Mouse (Mus musculus): ENCODE results near the gene Dhrs7c. TPM values are rescaled to one million over a fixed set of nuclear protein-coding genes. Genes with fewer than 3 reads are reported as not detected.

Dhrs7c gene
- polyA plus RNA-seq, 1 experiment from 2014 or later: not detected

DNA sequence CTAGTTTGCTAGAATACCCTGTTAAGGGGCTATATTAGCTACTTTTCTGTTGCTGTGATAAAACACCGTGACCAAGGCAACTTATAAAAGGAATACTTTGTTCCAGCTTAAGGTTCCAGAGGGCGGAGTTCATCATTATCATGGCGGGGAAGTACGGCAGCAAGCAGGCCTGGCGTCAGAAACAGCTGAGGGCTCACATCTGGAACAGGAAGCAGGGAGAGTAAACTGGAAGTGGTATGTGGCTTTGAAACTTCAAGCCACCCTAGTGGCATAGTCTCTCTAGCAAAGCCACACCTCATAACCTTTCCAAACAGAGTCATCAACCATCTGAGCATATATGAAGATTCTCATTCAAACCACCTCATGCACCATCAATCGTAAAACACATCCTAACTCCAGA, 31.5 kb downstream of the Dhrs7c start:
- no peak for ATAC-seq
- H3K4me3 ChIP-seq (ENCODE audit: low read length): no peak overlapping the region
- H3K9me3 ChIP-seq (ENCODE audit: control insufficient read depth, low read length): no peaks in the 10 kb centered on the region
- no peaks in the 10 kb centered on the region for H3K27me3 ChIP-seq (replicated peaks; ENCODE audit: control insufficient read depth, insufficient read depth, low read length)
- 77% methylated on average over 6 of the region's 6 CpGs for WGBS
- no peak overlapping the region for H3K9ac ChIP-seq (ENCODE audit: low read depth, low read length)
- no peak overlapping the region for H3K4me2 ChIP-seq (ENCODE audit: low read length)
- no peaks in the 10 kb centered on the region for H3K4me1 ChIP-seq (ENCODE audit: control insufficient read depth, insufficient read depth, low read depth, low read length)
- H3K27ac ChIP-seq (ENCODE audit: low read depth, low read length): no peak overlapping the region
- no peaks in the 10 kb centered on the region for H3K36me3 ChIP-seq (ENCODE audit: control insufficient read depth, insufficient read depth, low read length)

DNA sequence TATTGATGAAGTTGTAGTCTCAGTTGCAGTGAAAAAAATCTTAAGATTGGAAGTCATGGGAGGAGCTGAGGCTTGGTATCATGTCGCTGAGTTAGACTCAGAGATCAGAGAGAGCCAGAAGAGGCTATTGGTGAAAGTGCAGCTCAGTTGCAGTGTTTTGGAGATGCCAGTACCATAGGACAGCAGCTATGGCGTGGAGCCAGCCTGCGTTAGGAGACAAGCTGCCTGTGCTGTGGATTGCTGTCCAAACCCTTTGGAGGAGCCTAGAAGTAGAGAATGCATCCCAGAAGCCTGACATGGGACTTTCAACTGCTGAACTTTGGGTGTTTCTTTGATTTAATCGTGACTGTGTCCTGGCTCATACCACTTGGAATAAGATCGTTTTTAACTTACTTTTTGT, 33.8 kb downstream of the Dhrs7c start:
- Histone ChIP-seq H3K9ac (ENCODE audit: low read depth, low read length) (no peak overlapping the region), H3K36me3 (ENCODE audit: control insufficient read depth, insufficient read depth, low read length) (no peaks in the 10 kb centered on the region), H3K27ac (ENCODE audit: low read depth, low read length) (no peak overlapping the region), H3K4me1 (ENCODE audit: control insufficient read depth, insufficient read depth, low read depth, low read length) (no peaks in the 10 kb centered on the region), H3K27me3 (replicated peaks; ENCODE audit: control insufficient read depth, insufficient read depth, low read length) (no peaks in the 10 kb centered on the region), H3K9me3 (ENCODE audit: control insufficient read depth, low read length) (no peaks in the 10 kb centered on the region), H3K4me2 (ENCODE audit: low read length) (no peak overlapping the region), H3K4me3 (ENCODE audit: low read length) (no peak overlapping the region)
- ATAC-seq: no peak
- 79% methylated on average over 5 of the region's 5 CpGs for WGBS

DNA sequence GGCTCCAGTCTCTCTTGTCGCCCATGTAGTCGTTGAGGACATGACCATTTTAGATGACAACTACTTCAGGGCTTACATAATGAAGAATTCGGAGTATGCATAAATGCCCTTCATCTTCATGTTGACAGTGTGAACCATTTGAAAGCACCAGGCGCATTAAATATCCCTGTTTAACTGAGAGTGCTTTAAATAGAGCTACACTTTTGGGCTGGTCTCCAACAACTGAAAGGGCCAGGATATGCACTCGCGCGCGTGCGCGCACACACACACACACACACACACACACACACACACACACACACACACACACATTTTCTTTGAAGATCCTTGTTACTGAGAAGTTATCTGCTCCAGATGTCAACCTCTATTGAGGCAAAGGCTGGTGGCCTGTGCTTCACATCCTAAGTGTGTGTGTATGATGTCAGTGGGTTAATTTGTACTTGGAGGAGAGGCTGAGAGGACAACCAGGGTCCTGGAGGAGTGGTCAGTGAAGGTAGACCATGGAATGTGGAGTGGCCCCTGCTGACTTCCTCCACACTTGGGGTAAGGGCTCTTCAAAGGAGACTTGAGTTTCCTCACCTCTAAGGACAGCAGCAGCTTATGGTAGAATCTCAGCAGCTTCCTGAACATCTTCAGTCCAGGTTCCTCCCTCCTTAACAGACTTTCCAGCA, 37.6 kb downstream of the Dhrs7c start:
- no peaks in the 10 kb centered on the region for H3K4me1 ChIP-seq (ENCODE audit: control insufficient read depth, insufficient read depth, low read depth, low read length)
- no peak overlapping the region for H3K9ac ChIP-seq (ENCODE audit: low read depth, low read length)
- H3K27ac ChIP-seq (ENCODE audit: low read depth, low read length): no peak overlapping the region
- no peak overlapping the region for H3K4me2 ChIP-seq (ENCODE audit: low read length)
- no peaks in the 10 kb centered on the region for H3K36me3 ChIP-seq (ENCODE audit: control insufficient read depth, insufficient read depth, low read length)
- no peak overlapping the region for H3K4me3 ChIP-seq (ENCODE audit: low read length)
- ATAC-seq: no peak
- no peaks in the 10 kb centered on the region for H3K27me3 ChIP-seq (replicated peaks; ENCODE audit: control insufficient read depth, insufficient read depth, low read length)
- WGBS: 95% methylated on average over 10 of the region's 10 CpGs
- no peaks in the 10 kb centered on the region for H3K9me3 ChIP-seq (ENCODE audit: control insufficient read depth, low read length)

DNA sequence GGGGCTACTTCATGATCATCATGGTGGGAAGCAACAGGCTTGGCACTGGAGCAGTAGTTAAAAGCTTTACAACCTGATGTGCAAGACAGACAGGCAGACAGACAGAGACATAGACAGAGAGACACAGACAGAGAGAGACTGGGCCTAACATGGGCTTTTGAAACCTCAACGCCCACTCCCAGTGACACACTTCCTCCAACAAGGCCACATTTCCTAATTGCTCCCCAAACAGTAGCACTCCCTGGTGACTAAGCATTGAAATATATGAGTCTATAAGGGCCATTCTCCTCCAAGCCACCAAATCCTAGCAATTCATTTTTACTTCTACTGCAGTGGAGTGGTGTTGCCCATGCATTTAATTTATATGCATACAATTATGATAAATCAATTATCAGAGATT, 41.8 kb downstream of the Dhrs7c start:
- Histone ChIP-seq H3K27ac (ENCODE audit: low read depth, low read length) (no peak overlapping the region), H3K4me1 (ENCODE audit: control insufficient read depth, insufficient read depth, low read depth, low read length) (no peaks in the 10 kb centered on the region), H3K36me3 (ENCODE audit: control insufficient read depth, insufficient read depth, low read length) (no peaks in the 10 kb centered on the region), H3K9ac (ENCODE audit: low read depth, low read length) (no peak overlapping the region), H3K27me3 (replicated peaks; ENCODE audit: control insufficient read depth, insufficient read depth, low read length) (no peaks in the 10 kb centered on the region), H3K4me2 (ENCODE audit: low read length) (no peak overlapping the region), H3K9me3 (ENCODE audit: control insufficient read depth, low read length) (no peaks in the 10 kb centered on the region), H3K4me3 (ENCODE audit: low read length) (no peak overlapping the region)
- ATAC-seq: no peak
- WGBS: 100% methylated on average over 1 of the region's 1 CpGs

DNA sequence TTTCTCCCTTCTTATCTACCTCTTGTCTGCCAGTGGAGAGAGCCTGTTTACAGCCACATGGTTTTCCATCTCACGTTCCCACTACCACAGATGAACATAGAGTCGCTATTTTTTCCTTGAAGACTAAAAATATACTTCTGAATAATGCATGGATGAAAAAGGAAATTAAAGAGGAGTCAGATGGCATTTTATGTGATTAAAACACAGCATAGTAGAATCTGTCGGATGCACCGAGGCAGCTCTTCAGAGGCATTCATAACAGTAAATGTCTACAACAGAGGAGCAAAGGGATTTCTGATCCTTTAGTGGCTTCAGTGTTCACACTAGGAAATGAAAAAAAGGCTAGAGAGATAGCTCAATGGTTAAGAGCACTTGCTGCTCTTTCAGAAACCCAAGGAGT, 47.2 kb downstream of the Dhrs7c start:
- WGBS: 83% methylated on average over 4 of the region's 4 CpGs
- Histone ChIP-seq H3K9ac (ENCODE audit: low read depth, low read length) (no peak overlapping the region), H3K4me1 (ENCODE audit: control insufficient read depth, insufficient read depth, low read depth, low read length) (no peaks in the 10 kb centered on the region), H3K27me3 (replicated peaks; ENCODE audit: control insufficient read depth, insufficient read depth, low read length) (no peaks in the 10 kb centered on the region), H3K4me2 (ENCODE audit: low read length) (no peak overlapping the region), H3K36me3 (ENCODE audit: control insufficient read depth, insufficient read depth, low read length) (no peaks in the 10 kb centered on the region), H3K4me3 (ENCODE audit: low read length) (no peak overlapping the region), H3K27ac (ENCODE audit: low read depth, low read length) (no peak overlapping the region), H3K9me3 (ENCODE audit: control insufficient read depth, low read length) (no peaks in the 10 kb centered on the region)
- no peak for ATAC-seq

DNA sequence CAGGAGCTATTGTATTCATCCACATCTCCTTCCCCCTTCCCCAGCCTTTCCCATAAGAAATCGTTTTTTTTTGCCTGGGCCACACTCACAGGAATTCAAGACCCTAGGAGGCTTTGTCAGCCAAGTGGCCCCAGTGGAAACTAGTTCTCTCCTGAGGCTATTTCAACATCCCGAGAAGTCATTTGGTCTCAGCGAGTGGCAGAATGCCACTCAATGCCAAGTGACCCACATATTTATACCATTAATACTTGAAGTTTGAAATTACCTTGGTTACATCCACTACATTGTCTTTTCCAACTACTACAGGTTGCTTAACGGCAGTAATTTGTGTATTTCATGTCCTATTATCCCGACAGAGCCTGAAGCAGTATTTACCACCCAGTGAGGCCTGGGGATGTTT, 53.8 kb downstream of the Dhrs7c start:
- no peaks in the 10 kb centered on the region for H3K36me3 ChIP-seq (ENCODE audit: control insufficient read depth, insufficient read depth, low read length)
- H3K4me3 ChIP-seq (ENCODE audit: low read length): no peak overlapping the region
- no peak overlapping the region for H3K4me2 ChIP-seq (ENCODE audit: low read length)
- no peak overlapping the region for H3K9ac ChIP-seq (ENCODE audit: low read depth, low read length)
- H3K4me1 ChIP-seq (ENCODE audit: control insufficient read depth, insufficient read depth, low read depth, low read length): no peaks in the 10 kb centered on the region
- no peaks in the 10 kb centered on the region for H3K27me3 ChIP-seq (replicated peaks; ENCODE audit: control insufficient read depth, insufficient read depth, low read length)
- no peak for ATAC-seq
- H3K9me3 ChIP-seq (ENCODE audit: control insufficient read depth, low read length): no peaks in the 10 kb centered on the region
- H3K27ac ChIP-seq (ENCODE audit: low read depth, low read length): no peak overlapping the region
- 60% methylated on average over 5 of the region's 5 CpGs for WGBS

DNA sequence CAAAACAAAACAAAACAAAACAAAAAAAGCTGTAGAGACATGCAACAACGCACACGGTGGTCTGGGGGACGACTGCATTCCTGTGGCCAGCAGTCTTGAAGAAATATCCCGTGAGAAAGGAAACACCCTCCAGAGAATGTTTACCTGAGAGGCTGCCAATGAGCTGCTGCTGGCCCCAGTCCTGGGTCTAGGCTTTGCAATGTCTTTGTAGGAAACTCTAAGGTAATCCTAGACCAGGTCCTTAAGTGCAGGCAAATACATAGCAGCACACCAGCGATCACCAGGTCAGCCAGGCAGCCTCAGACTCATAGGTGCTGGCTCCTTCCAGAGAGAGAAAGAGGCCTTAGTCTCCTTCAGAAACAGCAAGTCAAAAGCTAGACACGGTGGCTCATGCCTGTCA, 56.0 kb downstream of the Dhrs7c start:
- H3K27me3 ChIP-seq (replicated peaks; ENCODE audit: control insufficient read depth, insufficient read depth, low read length): no peaks in the 10 kb centered on the region
- no peak overlapping the region for H3K4me3 ChIP-seq (ENCODE audit: low read length)
- no peak overlapping the region for H3K27ac ChIP-seq (ENCODE audit: low read depth, low read length)
- H3K9ac ChIP-seq (ENCODE audit: low read depth, low read length): no peak overlapping the region
- H3K4me2 ChIP-seq (ENCODE audit: low read length): no peak overlapping the region
- no peaks in the 10 kb centered on the region for H3K36me3 ChIP-seq (ENCODE audit: control insufficient read depth, insufficient read depth, low read length)
- ATAC-seq: no peak
- no peaks in the 10 kb centered on the region for H3K9me3 ChIP-seq (ENCODE audit: control insufficient read depth, low read length)
- no peaks in the 10 kb centered on the region for H3K4me1 ChIP-seq (ENCODE audit: control insufficient read depth, insufficient read depth, low read depth, low read length)
- WGBS: 55% methylated on average over 6 of the region's 6 CpGs

DNA sequence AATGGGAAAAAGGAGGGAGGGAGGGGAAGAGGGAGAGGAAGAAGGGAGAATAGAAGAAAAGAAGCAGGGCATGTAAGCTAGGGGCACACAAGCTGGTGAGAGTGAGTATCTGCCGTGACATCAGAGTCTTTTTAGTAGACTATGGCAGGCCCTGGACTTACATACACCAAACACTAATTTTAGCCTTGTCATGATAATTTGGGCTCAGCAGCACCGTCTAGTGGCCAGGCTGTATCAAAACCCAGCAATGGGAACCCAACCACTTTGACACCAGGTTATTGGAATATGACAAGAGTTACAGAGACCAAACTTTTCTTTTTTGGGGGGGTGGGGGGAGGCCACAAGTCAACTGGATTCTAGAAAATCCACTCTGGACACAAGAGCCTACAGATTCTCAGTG, 57.0 kb downstream of the Dhrs7c start:
- 44% methylated on average over 2 of the region's 2 CpGs for WGBS
- no peaks in the 10 kb centered on the region for H3K36me3 ChIP-seq (ENCODE audit: control insufficient read depth, insufficient read depth, low read length)
- H3K9me3 ChIP-seq (ENCODE audit: control insufficient read depth, low read length): no peaks in the 10 kb centered on the region
- no peaks in the 10 kb centered on the region for H3K27me3 ChIP-seq (replicated peaks; ENCODE audit: control insufficient read depth, insufficient read depth, low read length)
- no peak overlapping the region for H3K4me3 ChIP-seq (ENCODE audit: low read length)
- H3K27ac ChIP-seq (ENCODE audit: low read depth, low read length): no peak overlapping the region
- no peaks in the 10 kb centered on the region for H3K4me1 ChIP-seq (ENCODE audit: control insufficient read depth, insufficient read depth, low read depth, low read length)
- no peak for ATAC-seq
- H3K9ac ChIP-seq (ENCODE audit: low read depth, low read length): no peak overlapping the region
- no peak overlapping the region for H3K4me2 ChIP-seq (ENCODE audit: low read length)

DNA sequence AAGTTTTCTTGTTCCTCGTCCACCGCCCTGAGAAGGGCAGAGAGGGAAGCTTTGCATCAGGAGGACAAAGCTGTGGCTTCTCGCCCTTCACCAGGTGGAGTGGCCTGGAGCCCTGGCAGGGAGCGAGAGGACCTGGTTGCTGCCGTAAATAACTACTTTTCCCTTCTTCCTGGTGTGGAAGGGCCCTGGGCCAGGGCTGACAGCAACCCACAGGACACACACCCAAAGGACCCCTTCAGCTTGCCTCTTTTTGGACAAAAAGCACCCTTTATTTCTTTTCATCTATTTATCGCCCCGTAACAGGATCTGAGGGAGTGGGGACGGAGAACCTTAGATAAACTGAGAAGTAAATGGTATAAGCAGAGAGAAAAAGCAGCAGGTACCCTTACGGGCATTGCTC, 60.5 kb downstream of the Dhrs7c start:
- H3K36me3 ChIP-seq (ENCODE audit: control insufficient read depth, insufficient read depth, low read length): no peaks in the 10 kb centered on the region
- no peaks in the 10 kb centered on the region for H3K9me3 ChIP-seq (ENCODE audit: control insufficient read depth, low read length)
- 89% methylated on average over 9 of the region's 9 CpGs for WGBS
- H3K4me3 ChIP-seq (ENCODE audit: low read length): no peak overlapping the region
- H3K9ac ChIP-seq (ENCODE audit: low read depth, low read length): no peak overlapping the region
- no peaks in the 10 kb centered on the region for H3K27me3 ChIP-seq (replicated peaks; ENCODE audit: control insufficient read depth, insufficient read depth, low read length)
- H3K4me2 ChIP-seq (ENCODE audit: low read length): no peak overlapping the region
- H3K27ac ChIP-seq (ENCODE audit: low read depth, low read length): no peak overlapping the region
- peaks cover 5% of the 10 kb centered on the region; the same call in 1 of the 2 replicates for H3K4me1 ChIP-seq (ENCODE audit: control insufficient read depth, insufficient read depth, low read depth, low read length)
- ATAC-seq: no peak

Measured in hindbrain, embryonic 16.5 days (tissue).